Mouse (Mus musculus): Measurements from ENCODE around the gene Gm28168.
"Not testable (repeated sequence)": the region's sequence is repeated elsewhere in the genome, so short reads cannot be mapped to it uniquely, and the experiment has no call there.

Gene Gm28168

DNA sequence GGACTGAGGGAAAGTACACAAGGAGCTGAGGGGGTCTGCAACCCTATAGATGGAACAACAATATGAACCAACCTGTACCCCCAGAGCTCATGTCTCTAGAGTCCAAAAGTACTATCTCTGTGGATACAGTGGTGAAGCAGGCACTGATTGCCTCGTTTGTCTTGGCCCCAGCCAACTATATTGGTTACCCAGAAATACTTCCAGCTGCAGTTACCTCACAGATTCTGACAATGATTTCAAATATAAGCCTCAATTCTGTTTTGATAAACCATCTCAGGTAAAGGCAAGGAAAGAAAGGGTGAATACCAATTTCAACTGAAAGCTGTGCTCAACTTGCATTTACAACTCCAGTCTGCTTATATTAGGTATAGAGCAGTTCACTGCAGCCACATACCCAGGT, at the start of gene Gm28168:
Gene Gm28168 (plus strand): TSS at position 301 of the 400 bp plus-strand sequence.
- not testable (repeated sequence) for DNase-seq (ENCODE audit: extremely low read depth, low read depth)

- DNase-seq (ENCODE audit: extremely low read depth, low read depth), result no peak
Measured at GRCm38 (mm10) chr1:117965639-117966038, 37.8 kb downstream of the Gm28168 start, which contains the start of gene Gm7145. Gene Gm7145, plus strand, starts transcription at chr1:117965939.
